ENCODE assay signal across 8 mouse cellular contexts in the genomic region with DNA sequence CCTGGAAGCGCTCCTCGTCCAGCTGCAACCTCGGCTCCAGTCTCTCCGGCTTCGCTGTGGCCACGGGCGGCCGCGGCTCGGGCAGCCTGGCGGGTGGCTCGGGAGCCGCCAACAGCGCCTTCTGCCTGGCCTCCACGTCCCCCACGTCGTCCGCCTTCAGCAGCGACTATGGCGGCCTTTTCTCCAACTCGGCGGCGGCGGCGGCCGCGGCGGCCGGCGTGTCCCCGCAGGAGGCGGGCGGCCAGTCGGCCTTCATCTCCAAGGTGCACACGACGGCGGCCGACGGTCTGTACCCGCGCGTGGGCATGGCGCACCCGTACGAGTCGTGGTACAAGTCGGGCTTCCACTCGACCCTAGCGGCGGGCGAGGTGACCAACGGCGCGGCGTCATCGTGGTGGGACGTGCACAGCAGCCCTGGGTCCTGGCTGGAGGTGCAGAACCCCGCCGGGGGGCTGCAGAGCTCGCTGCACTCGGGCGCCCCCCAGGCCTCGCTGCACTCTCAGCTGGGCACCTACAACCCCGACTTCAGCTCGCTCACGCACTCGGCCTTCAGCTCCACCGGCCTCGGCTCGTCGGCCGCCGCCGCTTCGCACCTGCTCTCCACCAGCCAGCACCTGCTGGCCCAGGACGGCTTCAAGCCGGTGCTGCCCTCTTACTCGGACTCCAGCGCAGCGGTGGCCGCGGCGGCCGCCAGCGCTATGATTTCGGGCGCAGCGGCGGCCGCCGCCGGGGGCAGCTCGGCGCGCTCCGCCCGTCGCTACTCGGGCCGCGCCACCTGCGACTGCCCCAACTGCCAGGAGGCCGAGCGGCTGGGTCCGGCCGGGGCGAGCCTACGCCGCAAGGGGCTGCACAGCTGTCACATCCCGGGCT. TPM values are rescaled to one million over a fixed set of nuclear protein-coding genes. Genes with fewer than 3 reads are reported as not detected.
DNase-seq lines count a peak whose midpoint lies in the region; ATAC-seq and TF ChIP-seq lines count a peak whose summit lies in the region.

No protein-coding gene starts in this region.

- no peak for TF ChIP-seq POLR2A in kidney, adult 2 months (IDR thresholded peaks at IDR 0.05; ENCODE audit: low read depth, low read length)

- no peak overlapping the region for H3K27ac ChIP-seq in kidney, adult 2 months (ENCODE audit: insufficient read depth, low read depth, low read length)
- peak overlapping the region; percentile 81 for H3K27ac ChIP-seq in forebrain, embryonic 16.5 days (ENCODE audit: low read length)
- H3K27ac ChIP-seq in limb, embryonic 12.5 days = peak overlapping the region; percentile 23; the same call in 1 of the 2 replicates
- peak overlapping the region; percentile 28; the same call in 1 of the 2 replicates for H3K27ac ChIP-seq in neural tube, embryonic 13.5 days (replicated peaks)

- no peaks in the 10 kb centered on the region for H3K9me3 ChIP-seq in forebrain, embryonic 16.5 days (ENCODE audit: control insufficient read depth, low read length)
- H3K9me3 ChIP-seq in limb, embryonic 12.5 days = no peaks in the 10 kb centered on the region
- H3K9me3 ChIP-seq in neural tube, embryonic 13.5 days = no peaks in the 10 kb centered on the region

- peak overlapping the region; percentile 22; the same call in 1 of the 2 replicates for H3K4me3 ChIP-seq in kidney, adult 2 months (ENCODE audit: insufficient read depth, low read depth, low read length)
- H3K4me3 ChIP-seq in forebrain, embryonic 16.5 days (replicated peaks; ENCODE audit: low read length) = peak overlapping the region; percentile 51
- H3K4me3 ChIP-seq in limb, embryonic 12.5 days (replicated peaks) = peak overlapping the region; percentile 48
- peak overlapping the region; percentile 41 for H3K4me3 ChIP-seq in neural tube, embryonic 13.5 days

- H3K4me2 ChIP-seq in forebrain, embryonic 16.5 days (ENCODE audit: low read length) = peak overlapping the region; percentile 52
- peak overlapping the region; percentile 75 for H3K4me2 ChIP-seq in limb, embryonic 12.5 days
- peak overlapping the region; percentile 53 for H3K4me2 ChIP-seq in neural tube, embryonic 13.5 days

- no peak for TF ChIP-seq CTCF in kidney, adult 2 months (conservative IDR thresholded peaks at IDR 0.05; ENCODE audit: insufficient read depth, insufficient read length, low read depth, low read length)

- peak overlapping the region; percentile 68 for H3K9ac ChIP-seq in forebrain, embryonic 16.5 days (replicated peaks; ENCODE audit: low read depth, low read length)
- H3K9ac ChIP-seq in limb, embryonic 12.5 days (replicated peaks) = peak overlapping the region; percentile 66
- H3K9ac ChIP-seq in neural tube, embryonic 13.5 days = peak overlapping the region; percentile 62

- peaks cover 2% of the 10 kb centered on the region; the same call in 1 of the 2 replicates for H3K4me1 ChIP-seq in kidney, adult 2 months (ENCODE audit: control insufficient read depth, insufficient read depth, low read length)
- peaks cover 42% of the 10 kb centered on the region for H3K4me1 ChIP-seq in forebrain, embryonic 16.5 days (replicated peaks; ENCODE audit: control insufficient read depth, insufficient read depth, low read length)
- H3K4me1 ChIP-seq in limb, embryonic 12.5 days (replicated peaks) = peaks cover 64% of the 10 kb centered on the region
- peaks cover 49% of the 10 kb centered on the region for H3K4me1 ChIP-seq in neural tube, embryonic 13.5 days (replicated peaks)

- H3K27me3 ChIP-seq in kidney, adult 2 months (replicated peaks; ENCODE audit: control insufficient read depth, insufficient read depth, low read length) = peaks cover 29% of the 10 kb centered on the region
- peaks cover 16% of the 10 kb centered on the region for H3K27me3 ChIP-seq in forebrain, embryonic 16.5 days (replicated peaks; ENCODE audit: control insufficient read depth, insufficient read depth, low read length)
- H3K27me3 ChIP-seq in limb, embryonic 12.5 days = peaks cover 84% of the 10 kb centered on the region
- peaks cover 88% of the 10 kb centered on the region for H3K27me3 ChIP-seq in neural tube, embryonic 13.5 days

- no peaks in the 10 kb centered on the region for H3K36me3 ChIP-seq in kidney, adult 2 months (ENCODE audit: control insufficient read depth, insufficient read depth, low read length)
- H3K36me3 ChIP-seq in forebrain, embryonic 16.5 days (ENCODE audit: control insufficient read depth, insufficient read depth) = no peaks in the 10 kb centered on the region
- no peaks in the 10 kb centered on the region for H3K36me3 ChIP-seq in limb, embryonic 12.5 days
- no peaks in the 10 kb centered on the region for H3K36me3 ChIP-seq in neural tube, embryonic 13.5 days

- DNase-seq in kidney, adult 2 months = no peak
- DNase-seq in kidney, postnatal 25 days = no peak
- peak; percentile 40 for DNase-seq in R1 (ENCODE audit: low read depth, low spot score)
- DNase-seq in ovary, postnatal 14 days (ENCODE audit: low spot score) = no peak
- no peak for DNase-seq in layer of hippocampus, adult 9-11 months

- peak; percentile 24; the same call in 1 of the 2 replicates for ATAC-seq in forebrain, embryonic 16.5 days
- 0 out of 2 replicates have a peak, but pooled peaks have one; percentile 38 for ATAC-seq in limb, embryonic 12.5 days (ENCODE audit: insufficient number of reproducible peaks, insufficient read depth, low FRiP score, low TSS enrichment, low read depth)
- ATAC-seq in neural tube, embryonic 13.5 days (ENCODE audit: low read depth) = peak; percentile 27; the same call in 1 of the 2 replicates

- under 1% methylated on average over 108 of the region's 110 CpGs for WGBS in kidney, adult 2 months
- under 1% methylated on average over 107 of the region's 110 CpGs for WGBS in forebrain, embryonic 16.5 days
- WGBS in limb, embryonic 12.5 days = under 1% methylated on average over 108 of the region's 110 CpGs
- WGBS in neural tube, embryonic 13.5 days = under 1% methylated on average over 96 of the region's 110 CpGs

RNA-seq across cellular contexts. Expression of gene Sp9, which starts 1.8 kb away (rescaled TPM):
- polyA plus RNA-seq in kidney, adult 2 months (2012; rRNA removed) = not detected in 2 replicates
- 6.6 and 8.8 TPM in 2 replicates for polyA plus RNA-seq in forebrain, embryonic 16.5 days (2015; fragmentation: Nextera tagmentation; extraction: Ambion mirVana)
- polyA plus RNA-seq in limb, embryonic 12.5 days (2016; fragmentation: Nextera tagmentation; extraction: Ambion mirVana) = 2.5 and 3.0 TPM in 2 replicates
- 1.5 TPM in 2 replicates for polyA plus RNA-seq in neural tube, embryonic 13.5 days (2015; fragmentation: Nextera tagmentation; extraction: Ambion mirVana)

RNA-seq across cellular contexts. Expression of gene Scrn3, which starts 38.9 kb away (rescaled TPM):
- polyA plus RNA-seq in kidney, adult 2 months (2012; rRNA removed) = 14.7 and 18.1 TPM in 2 replicates
- polyA plus RNA-seq in forebrain, embryonic 16.5 days (2015; fragmentation: Nextera tagmentation; extraction: Ambion mirVana) = 8.7 and 9.1 TPM in 2 replicates
- polyA plus RNA-seq in limb, embryonic 12.5 days (2016; fragmentation: Nextera tagmentation; extraction: Ambion mirVana) = 17.9 and 18.7 TPM in 2 replicates
- 9.0 and 10.2 TPM in 2 replicates for polyA plus RNA-seq in neural tube, embryonic 13.5 days (2015; fragmentation: Nextera tagmentation; extraction: Ambion mirVana)

RNA-seq across cellular contexts. Expression of gene Cir1, which starts 39.0 kb away (rescaled TPM):
- polyA plus RNA-seq in kidney, adult 2 months (2012; rRNA removed) = 3.8 and 5.5 TPM in 2 replicates
- polyA plus RNA-seq in forebrain, embryonic 16.5 days (2015; fragmentation: Nextera tagmentation; extraction: Ambion mirVana) = 24.6 and 26.6 TPM in 2 replicates
- 26.0 and 27.3 TPM in 2 replicates for polyA plus RNA-seq in limb, embryonic 12.5 days (2016; fragmentation: Nextera tagmentation; extraction: Ambion mirVana)
- 29.2 and 30.4 TPM in 2 replicates for polyA plus RNA-seq in neural tube, embryonic 13.5 days (2015; fragmentation: Nextera tagmentation; extraction: Ambion mirVana)

RNA-seq across cellular contexts. Expression of gene Ola1, which starts 54.8 kb away (rescaled TPM):
- polyA plus RNA-seq in kidney, adult 2 months (2012; rRNA removed) = 4.3 and 8.2 TPM in 2 replicates
- 98.5 and 105 TPM in 2 replicates for polyA plus RNA-seq in forebrain, embryonic 16.5 days (2015; fragmentation: Nextera tagmentation; extraction: Ambion mirVana)
- polyA plus RNA-seq in limb, embryonic 12.5 days (2016; fragmentation: Nextera tagmentation; extraction: Ambion mirVana) = 120 and 121 TPM in 2 replicates
- 102 and 110 TPM in 2 replicates for polyA plus RNA-seq in neural tube, embryonic 13.5 days (2015; fragmentation: Nextera tagmentation; extraction: Ambion mirVana)
